Mouse (Mus musculus): ENCODE measurements around the gene Nanos1.

Gene Nanos1

GRCm38 (mm10) chr19:60788214-60788960, 32.6 kb downstream of the Nanos1 start:
- no peak for DNase-seq (ENCODE audit: extremely low read depth, low read depth, low spot score)

GRCm38 (mm10) chr19:60789452-60789851, 33.7 kb downstream of the Nanos1 start:
- DNase-seq (ENCODE audit: extremely low read depth, low read depth, low spot score): no peak

GRCm38 (mm10) chr19:60789919-60790506, 34.2 kb downstream of the Nanos1 start:
- DNase-seq (ENCODE audit: extremely low read depth, low read depth, low spot score): no peak

- no peak for DNase-seq (ENCODE audit: extremely low read depth, low read depth, low spot score)
Measured at GRCm38 (mm10) chr19:60790551-60791161, 34.9 kb downstream of the Nanos1 start, which contains the start of gene Eif3a. Gene Eif3a (minus strand): TSS chr19:60790658.

GRCm38 (mm10) chr19:60791164-60791563, 35.4 kb downstream of the Nanos1 start:
- DNase-seq (ENCODE audit: extremely low read depth, low read depth, low spot score): no peak

GRCm38 (mm10) chr19:60793170-60793707, 37.5 kb downstream of the Nanos1 start:
- no peak for DNase-seq (ENCODE audit: extremely low read depth, low read depth, low spot score)

GRCm38 (mm10) chr19:60795244-60795643, 39.5 kb downstream of the Nanos1 start:
- peak; percentile 81 for DNase-seq (ENCODE audit: extremely low read depth, low read depth, low spot score)

- no peak for DNase-seq (ENCODE audit: extremely low read depth, low read depth, low spot score)
Measured at GRCm38 (mm10) chr19:60797415-60797814, 41.6 kb downstream of the Nanos1 start.

- DNase-seq (ENCODE audit: extremely low read depth, low read depth, low spot score): no peak
Measured at GRCm38 (mm10) chr19:60799867-60800569, 44.2 kb downstream of the Nanos1 start.

GRCm38 (mm10) chr19:60804903-60805302, 49.1 kb downstream of the Nanos1 start:
- no peak for DNase-seq (ENCODE audit: extremely low read depth, low read depth, low spot score)

All from fat pad, adult 2 months (tissue).